Mouse (Mus musculus): ENCODE results near the gene BC030867. TPM values are rescaled to one million over a fixed set of nuclear protein-coding genes. Genes with fewer than 3 reads are reported as not detected.
A peak's percentile ranks its signal among the peaks of the same experiment; 100 is the strongest.

Gene BC030867
- total and polyA plus RNA-seq, 2 experiments, result 0.38 TPM; not detected in 1

DNA sequence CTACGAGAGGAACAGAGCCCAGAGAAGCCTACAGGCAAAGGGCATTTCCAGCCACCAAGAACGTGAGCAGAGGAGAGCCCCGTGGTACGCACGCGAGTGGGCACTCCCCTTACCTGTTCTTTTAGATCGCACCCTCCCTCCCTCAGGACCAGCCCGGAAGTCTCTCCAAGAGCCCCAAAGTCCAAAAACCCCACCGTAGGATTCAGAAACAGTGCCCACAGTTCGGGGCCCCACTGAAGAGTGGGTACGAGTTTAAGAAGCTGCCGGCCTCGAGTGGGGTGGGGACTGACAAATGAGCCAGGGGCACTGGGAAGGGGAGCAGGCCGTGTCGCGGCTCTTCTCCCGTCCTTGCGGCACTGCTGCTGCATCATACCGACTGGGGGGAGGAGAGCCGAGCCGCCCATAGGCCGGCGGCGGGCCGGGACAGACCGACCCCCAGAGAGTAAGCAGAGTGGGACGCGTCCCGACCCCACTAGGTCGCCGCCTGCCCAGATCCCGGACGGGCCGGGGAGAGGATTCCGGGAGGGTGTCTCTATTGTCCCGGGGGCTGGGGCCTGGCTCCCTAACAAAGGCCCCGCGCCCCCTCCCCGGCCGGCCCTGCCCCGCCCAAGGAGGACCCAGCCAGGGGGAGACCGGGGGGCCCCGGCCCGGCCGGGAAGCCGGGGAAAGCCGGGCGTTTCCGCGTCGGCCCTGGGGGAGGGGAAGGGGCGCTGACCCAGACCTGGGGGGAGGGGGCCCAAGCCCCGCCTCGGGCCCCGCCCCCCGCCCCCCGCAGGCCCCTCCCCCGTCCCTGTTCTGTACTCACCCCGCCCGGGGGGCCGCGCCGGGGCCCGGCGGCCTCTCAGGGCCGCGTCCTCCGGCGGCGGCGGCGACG is 47.2 kb downstream of the BC030867 start:
- TF ChIP-seq POLR2A (IDR thresholded peaks at IDR 0.05; ENCODE audit: extremely low read depth, insufficient read depth, low read length) (peak; percentile 24; the same call in 1 of the 2 replicates), CTCF (IDR thresholded peaks at IDR 0.05; ENCODE audit: low read depth, low read length) (no peak)
- Histone ChIP-seq H3K4me3 (ENCODE audit: insufficient read depth, low read depth, low read length) (peak overlapping the region; percentile 92), H3K9ac (ENCODE audit: low read depth, low read length) (peak overlapping the region; percentile 96), H3K27me3 (ENCODE audit: control insufficient read depth, insufficient read depth, low read length) (no peaks in the 10 kb centered on the region), H3K79me2 (ENCODE audit: control insufficient read depth, insufficient read depth, low read length) (peaks cover 16% of the 10 kb centered on the region; the same call in 1 of the 2 replicates), H3K4me1 (ENCODE audit: control insufficient read depth, insufficient read depth, low read length) (peaks cover 14% of the 10 kb centered on the region), H3K36me3 (ENCODE audit: control insufficient read depth, insufficient read depth, low read length) (peaks cover 12% of the 10 kb centered on the region), H3K27ac (replicated peaks; ENCODE audit: insufficient read depth, low read depth, low read length) (peak overlapping the region; percentile 85)
- under 1% methylated on average over 42 of the region's 73 CpGs for WGBS
- DNase-seq (ENCODE audit: extremely low read depth, low read depth, low spot score), result no peak

DNA sequence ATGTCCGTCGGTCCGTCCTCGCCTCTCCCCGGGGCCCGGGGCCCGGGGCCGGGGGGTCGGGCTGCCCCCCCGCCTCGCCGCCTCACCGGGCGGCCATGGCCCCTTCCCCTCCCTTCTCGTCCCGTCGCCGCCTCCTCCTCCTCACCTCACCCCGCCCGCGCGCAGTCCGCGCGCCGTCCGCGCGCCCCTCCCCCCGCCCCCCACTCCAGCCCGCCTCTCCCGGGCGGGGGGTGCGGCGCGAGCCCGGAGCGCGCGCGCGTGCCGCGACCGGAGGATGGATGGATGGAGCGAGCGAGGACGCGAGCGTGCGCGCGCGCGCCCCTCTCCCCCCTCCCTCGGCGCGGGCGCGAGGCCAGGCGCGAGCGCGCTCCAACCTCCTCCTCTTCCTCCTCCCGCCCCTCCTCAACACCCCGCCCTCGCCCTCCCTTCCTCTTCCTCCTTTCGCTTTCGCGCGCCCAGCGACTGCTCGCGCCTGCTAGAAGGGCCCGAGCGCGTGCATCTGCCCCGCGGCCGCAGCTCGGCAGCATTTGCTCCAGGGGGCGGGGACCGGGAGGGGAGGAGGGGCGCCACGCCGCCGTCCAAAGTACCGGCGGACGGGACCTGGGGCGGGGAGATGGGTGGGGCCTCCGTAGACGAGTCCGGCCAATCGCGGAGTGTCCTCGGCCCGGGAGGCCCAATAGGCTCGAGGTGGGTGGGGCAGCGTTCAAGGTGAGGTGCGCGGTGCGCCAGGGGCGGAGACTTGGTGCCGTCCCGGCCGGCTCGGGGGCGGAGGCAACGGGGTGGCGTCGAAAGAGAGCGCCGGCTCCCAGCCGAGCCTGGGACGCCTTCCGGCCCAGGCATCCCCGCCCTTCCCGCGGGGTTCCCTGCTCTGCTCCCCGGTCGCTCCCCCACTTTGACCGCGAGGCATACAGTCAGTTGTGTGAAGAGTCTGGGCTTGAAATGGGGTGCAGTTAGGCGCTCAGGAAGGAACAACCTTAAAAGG is 48.1 kb downstream of the BC030867 start, which contains the start of gene Atxn7l3:
Gene Atxn7l3, minus strand, starts transcription at position 141 of the 982 bp plus-strand sequence.
- Histone ChIP-seq H3K27me3 (ENCODE audit: control insufficient read depth, insufficient read depth, low read length) (no peaks in the 10 kb centered on the region), H3K36me3 (ENCODE audit: control insufficient read depth, insufficient read depth, low read length) (peaks cover 6% of the 10 kb centered on the region; the same call in 1 of the 2 replicates), H3K4me1 (ENCODE audit: control insufficient read depth, insufficient read depth, low read length) (peaks cover 14% of the 10 kb centered on the region), H3K27ac (replicated peaks; ENCODE audit: insufficient read depth, low read depth, low read length) (peak within 1 kb of the TSS; percentile 92), H3K4me3 (ENCODE audit: insufficient read depth, low read depth, low read length) (peak within 1 kb of the TSS; percentile 92), H3K9ac (ENCODE audit: low read depth, low read length) (peak within 1 kb of the TSS; percentile 96), H3K79me2 (ENCODE audit: control insufficient read depth, insufficient read depth, low read length) (peaks cover 16% of the 10 kb centered on the region; the same call in 1 of the 2 replicates)
- TF ChIP-seq POLR2A (IDR thresholded peaks at IDR 0.05; ENCODE audit: extremely low read depth, insufficient read depth, low read length), result peak; percentile 90
- no peak for TF ChIP-seq CTCF (IDR thresholded peaks at IDR 0.05; ENCODE audit: low read depth, low read length)
- under 1% methylated on average over 94 of the region's 125 CpGs for WGBS
- peak; percentile 90 for DNase-seq (ENCODE audit: extremely low read depth, low read depth, low spot score)

- Histone ChIP-seq H3K27ac (replicated peaks; ENCODE audit: insufficient read depth, low read depth, low read length) (peak overlapping the region; percentile 92), H3K27me3 (ENCODE audit: control insufficient read depth, insufficient read depth, low read length) (no peaks in the 10 kb centered on the region), H3K4me3 (ENCODE audit: insufficient read depth, low read depth, low read length) (peak overlapping the region; percentile 57), H3K36me3 (ENCODE audit: control insufficient read depth, insufficient read depth, low read length) (peaks cover 1% of the 10 kb centered on the region; the same call in 1 of the 2 replicates), H3K4me1 (ENCODE audit: control insufficient read depth, insufficient read depth, low read length) (peaks cover 14% of the 10 kb centered on the region), H3K9ac (ENCODE audit: low read depth, low read length) (peak overlapping the region; percentile 69), H3K79me2 (ENCODE audit: control insufficient read depth, insufficient read depth, low read length) (peaks cover 16% of the 10 kb centered on the region; the same call in 1 of the 2 replicates)
- DNase-seq (ENCODE audit: extremely low read depth, low read depth, low spot score), result no peak
- TF ChIP-seq POLR2A (IDR thresholded peaks at IDR 0.05; ENCODE audit: extremely low read depth, insufficient read depth, low read length), result no peak
- no peak for TF ChIP-seq CTCF (IDR thresholded peaks at IDR 0.05; ENCODE audit: low read depth, low read length)
- WGBS, result 23% methylated on average over 27 of the region's 27 CpGs
Observed at GRCm38 (mm10) chr11:102297577-102298556, 49.2 kb downstream of the BC030867 start.

- H3K4me1 ChIP-seq (ENCODE audit: control insufficient read depth, insufficient read depth, low read length), result peaks cover 13% of the 10 kb centered on the region
- TF ChIP-seq POLR2A (IDR thresholded peaks at IDR 0.05; ENCODE audit: extremely low read depth, insufficient read depth, low read length) (no peak), CTCF (IDR thresholded peaks at IDR 0.05; ENCODE audit: low read depth, low read length) (peak; percentile 39; the same call in 1 of the 2 replicates)
- H3K27me3 ChIP-seq (ENCODE audit: control insufficient read depth, insufficient read depth, low read length), result no peaks in the 10 kb centered on the region
- H3K79me2 ChIP-seq (ENCODE audit: control insufficient read depth, insufficient read depth, low read length), result peaks cover 12% of the 10 kb centered on the region; the same call in 1 of the 2 replicates
- H3K9ac ChIP-seq (ENCODE audit: low read depth, low read length), result no peak overlapping the region
- peak; percentile 58 for DNase-seq (ENCODE audit: extremely low read depth, low read depth, low spot score)
- no peak overlapping the region for H3K27ac ChIP-seq (replicated peaks; ENCODE audit: insufficient read depth, low read depth, low read length)
- 17% methylated on average over 1 of the region's 1 CpGs for WGBS
- H3K36me3 ChIP-seq (ENCODE audit: control insufficient read depth, insufficient read depth, low read length), result no peaks in the 10 kb centered on the region
- no peak overlapping the region for H3K4me3 ChIP-seq (ENCODE audit: insufficient read depth, low read depth, low read length)
Observed at GRCm38 (mm10) chr11:102299839-102300238, 51.2 kb downstream of the BC030867 start.
